Mouse (Mus musculus) neural tube, embryonic 13.5 days (tissue): ENCODE measurements at regions not wholly inside any gene's neighbourhood (a gene's known extent, or its start where the extent isn't known, plus 50 kb on each side); places are given as distances from the start of the nearest gene placed in this dataset.

Source experiments
- ATAC-seq: fragments of 200-750 bp; cut with Nextera tagmentation; 2 replicates; pipeline ENCODE4 v1.8.0; 2017; ENCODE audit warnings: low read depth, mild to moderate bottlenecking, moderate TSS enrichment, moderate library complexity
- H3K27ac ChIP-seq: fragments of 300-500 bp; sonication (generic); replicated peaks from 2 replicates; pipeline ENCODE4 v1.5.1; 2015; ENCODE audit warnings: moderate library complexity, mild to moderate bottlenecking, inconsistent platforms
- H3K27me3 ChIP-seq: fragments of 300-500 bp; sonication (generic); 2 replicates; pipeline ENCODE4 v1.6.1; 2015; ENCODE audit warnings: mild to moderate bottlenecking, inconsistent platforms
- H3K36me3 ChIP-seq: fragments of 300-500 bp; sonication (generic); 2 replicates; pipeline ENCODE4 v1.6.1; 2015; ENCODE audit warnings: mild to moderate bottlenecking, inconsistent platforms
- H3K4me1 ChIP-seq: fragments of 300-500 bp; sonication (generic); replicated peaks from 2 replicates; pipeline ENCODE4 v1.6.1; 2015; ENCODE audit warnings: inconsistent platforms
- H3K4me2 ChIP-seq: fragments of 300-500 bp; sonication (generic); 2 replicates; pipeline ENCODE4 v1.6.1; 2015; ENCODE audit warnings: inconsistent platforms, mild to moderate bottlenecking, moderate library complexity
- H3K4me3 ChIP-seq: fragments of 300-500 bp; sonication (generic); 2 replicates; pipeline ENCODE4 v1.5.1; 2015; ENCODE audit warnings: mild to moderate bottlenecking, inconsistent platforms
- H3K9ac ChIP-seq: fragments of 300-500 bp; sonication (generic); 2 replicates; pipeline ENCODE4 v1.6.1; 2015; ENCODE audit warnings: moderate library complexity, mild to moderate bottlenecking, inconsistent platforms
- H3K9me3 ChIP-seq: fragments of 300-500 bp; sonication (generic); 2 replicates; pipeline ENCODE4 v1.6.1; 2016; ENCODE audit warnings: inconsistent platforms
- WGBS: fragments of 180-500 bp; shearing (Covaris S2); methylation state at CpG from one replicate; pipeline ENCODE4 v1.1.7; 2015; 5-methylcytosine and 5-hydroxymethylcytosine counted together

DNA sequence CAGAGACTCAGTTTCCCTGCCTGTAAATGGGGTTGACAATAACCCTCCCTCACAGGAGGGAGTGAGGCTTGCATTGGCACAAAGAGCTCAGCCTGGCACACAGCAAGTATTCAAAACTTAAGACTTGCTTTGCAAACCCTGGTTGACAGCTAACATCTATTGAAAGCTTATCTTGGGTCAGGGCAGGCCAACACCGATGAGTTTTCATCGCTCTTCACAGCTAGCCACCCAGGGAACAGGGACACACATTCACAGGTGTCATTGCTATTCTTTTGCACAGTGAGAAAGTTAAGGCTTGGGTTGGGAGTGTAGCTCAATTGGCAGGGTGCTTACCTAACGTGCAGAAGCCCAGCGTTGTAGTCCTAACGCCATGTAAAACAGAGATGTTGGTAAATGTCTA is 86.5 kb upstream of the Ptpn1 start:
- Histone ChIP-seq H3K4me3 (no peak overlapping the region), H3K4me1 (peaks cover 11% of the 10 kb centered on the region; the same call in 1 of the 2 replicates), H3K9me3 (no peaks in the 10 kb centered on the region), H3K27me3 (no peaks in the 10 kb centered on the region), H3K4me2 (no peak overlapping the region), H3K27ac (no peak overlapping the region), H3K9ac (no peak overlapping the region), H3K36me3 (no peaks in the 10 kb centered on the region)
- no peak for ATAC-seq
- 91% methylated on average over 5 of the region's 5 CpGs for WGBS

GRCm38 (mm10) chr2:167844556-167844955 is 87.3 kb upstream of the Ptpn1 start:
- ATAC-seq, result no peak
- Histone ChIP-seq H3K27ac (no peak overlapping the region), H3K9ac (no peak overlapping the region), H3K4me1 (peaks cover 11% of the 10 kb centered on the region; the same call in 1 of the 2 replicates), H3K36me3 (no peaks in the 10 kb centered on the region), H3K9me3 (no peaks in the 10 kb centered on the region), H3K4me3 (no peak overlapping the region), H3K27me3 (no peaks in the 10 kb centered on the region), H3K4me2 (no peak overlapping the region)
- WGBS, result 84% methylated on average over 7 of the region's 7 CpGs

- no peak overlapping the region for H3K9ac ChIP-seq
- no peaks in the 10 kb centered on the region for H3K36me3 ChIP-seq
- no peak overlapping the region for H3K4me2 ChIP-seq
- H3K27ac ChIP-seq, result no peak overlapping the region
- no peak overlapping the region for H3K4me3 ChIP-seq
- ATAC-seq, result no peak
- WGBS, result 54% methylated on average over 5 of the region's 5 CpGs
- peaks cover 11% of the 10 kb centered on the region; the same call in 1 of the 2 replicates for H3K4me1 ChIP-seq
- H3K27me3 ChIP-seq, result no peaks in the 10 kb centered on the region
- no peaks in the 10 kb centered on the region for H3K9me3 ChIP-seq
Observed at GRCm38 (mm10) chr2:167843921-167844320, 87.9 kb upstream of the Ptpn1 start.

DNA sequence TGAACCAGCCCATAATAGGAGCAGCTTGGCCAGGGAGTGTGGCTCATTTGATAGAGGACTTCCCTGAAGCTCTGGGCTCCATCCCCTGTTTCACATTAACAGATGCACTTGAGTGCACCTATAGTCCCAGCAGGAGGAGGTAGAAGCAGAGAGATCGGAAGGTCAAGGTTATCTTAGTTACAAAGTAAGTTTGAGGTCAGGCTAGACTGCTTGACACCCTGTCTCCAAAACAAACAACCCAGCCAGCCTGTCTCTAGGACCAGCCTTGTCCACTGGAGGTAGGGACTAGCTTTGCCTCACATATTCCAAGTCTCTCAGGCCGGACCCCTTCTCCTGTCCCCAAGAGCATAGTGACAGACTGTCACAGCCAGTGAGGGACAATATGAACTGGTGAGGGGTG is 88.9 kb upstream of the Ptpn1 start:
- ATAC-seq, result no peak
- H3K9me3 ChIP-seq, result no peaks in the 10 kb centered on the region
- no peaks in the 10 kb centered on the region for H3K36me3 ChIP-seq
- no peak overlapping the region for H3K4me2 ChIP-seq
- no peaks in the 10 kb centered on the region for H3K27me3 ChIP-seq
- no peak overlapping the region for H3K9ac ChIP-seq
- peaks cover 11% of the 10 kb centered on the region; the same call in 1 of the 2 replicates for H3K4me1 ChIP-seq
- H3K27ac ChIP-seq, result no peak overlapping the region
- no peak overlapping the region for H3K4me3 ChIP-seq
- WGBS, result 87% methylated on average over 2 of the region's 2 CpGs

GRCm38 (mm10) chr2:167842473-167842872 is 89.4 kb upstream of the Ptpn1 start:
- no peak overlapping the region for H3K9ac ChIP-seq
- H3K4me1 ChIP-seq, result peaks cover 11% of the 10 kb centered on the region; the same call in 1 of the 2 replicates
- ATAC-seq, result no peak
- WGBS, result 80% methylated on average over 1 of the region's 1 CpGs
- no peak overlapping the region for H3K27ac ChIP-seq
- H3K9me3 ChIP-seq, result no peaks in the 10 kb centered on the region
- no peaks in the 10 kb centered on the region for H3K36me3 ChIP-seq
- H3K4me2 ChIP-seq, result no peak overlapping the region
- no peaks in the 10 kb centered on the region for H3K27me3 ChIP-seq
- no peak overlapping the region for H3K4me3 ChIP-seq

DNA sequence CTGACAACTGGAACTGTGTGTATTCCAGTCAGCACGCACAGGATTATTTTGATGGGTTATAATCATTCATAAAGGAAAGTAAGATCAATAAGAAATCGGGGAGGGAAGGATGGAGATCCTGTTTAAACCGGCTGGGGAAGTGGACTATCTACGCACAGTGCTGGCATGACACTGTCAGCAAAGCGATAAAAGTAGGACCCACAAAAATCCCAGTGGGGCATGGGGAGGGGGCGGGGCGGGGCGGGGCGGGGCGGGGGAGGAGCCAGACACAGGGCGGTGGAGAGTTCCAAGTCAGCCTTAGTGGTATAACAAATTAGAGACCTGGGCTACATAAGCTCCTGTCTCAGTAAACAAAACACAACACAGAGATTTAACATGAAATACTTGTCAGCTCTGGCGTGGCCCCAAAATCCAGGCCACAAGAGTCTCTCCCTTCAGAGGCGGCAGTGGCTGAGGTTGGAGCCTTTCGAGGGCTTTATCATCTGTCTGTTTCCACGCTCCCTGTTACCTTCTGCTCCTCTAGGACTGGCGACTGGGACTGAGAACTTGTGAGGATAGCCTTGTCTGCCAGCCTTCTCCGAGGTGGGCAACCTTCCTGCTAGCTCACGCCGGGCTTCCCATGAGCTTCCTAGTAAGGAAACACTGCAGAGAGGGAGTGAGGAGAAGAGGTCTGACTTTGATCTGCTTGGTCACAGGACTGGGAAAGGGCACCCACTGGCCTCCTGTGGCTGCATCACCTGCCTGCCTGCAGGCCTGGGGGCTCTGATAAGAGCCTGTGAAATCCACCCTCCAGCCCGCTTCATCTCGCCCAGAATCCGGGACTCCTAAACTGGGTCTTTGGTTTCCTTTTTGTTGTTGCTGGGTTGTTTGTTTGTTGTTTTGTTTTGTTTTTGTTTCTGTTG is 90.3 kb upstream of the Ptpn1 start:
- Histone ChIP-seq H3K4me3 (no peak overlapping the region), H3K9me3 (no peaks in the 10 kb centered on the region), H3K36me3 (no peaks in the 10 kb centered on the region), H3K9ac (no peak overlapping the region), H3K4me2 (no peak overlapping the region), H3K27ac (no peak overlapping the region), H3K27me3 (no peaks in the 10 kb centered on the region), H3K4me1 (peaks cover 11% of the 10 kb centered on the region; the same call in 1 of the 2 replicates)
- no peak for ATAC-seq
- 41% methylated on average over 22 of the region's 22 CpGs for WGBS

GRCm38 (mm10) chr2:167840344-167840743 is 91.5 kb upstream of the Ptpn1 start:
- no peak overlapping the region for H3K27ac ChIP-seq
- H3K4me3 ChIP-seq, result no peak overlapping the region
- H3K9me3 ChIP-seq, result no peaks in the 10 kb centered on the region
- H3K36me3 ChIP-seq, result no peaks in the 10 kb centered on the region
- H3K4me2 ChIP-seq, result no peak overlapping the region
- H3K9ac ChIP-seq, result no peak overlapping the region
- H3K27me3 ChIP-seq, result no peaks in the 10 kb centered on the region
- 86% methylated on average over 9 of the region's 9 CpGs for whole genome bisulfite sequencing
- ATAC-seq, result no peak
- H3K4me1 ChIP-seq, result peaks cover 11% of the 10 kb centered on the region; the same call in 1 of the 2 replicates

DNA sequence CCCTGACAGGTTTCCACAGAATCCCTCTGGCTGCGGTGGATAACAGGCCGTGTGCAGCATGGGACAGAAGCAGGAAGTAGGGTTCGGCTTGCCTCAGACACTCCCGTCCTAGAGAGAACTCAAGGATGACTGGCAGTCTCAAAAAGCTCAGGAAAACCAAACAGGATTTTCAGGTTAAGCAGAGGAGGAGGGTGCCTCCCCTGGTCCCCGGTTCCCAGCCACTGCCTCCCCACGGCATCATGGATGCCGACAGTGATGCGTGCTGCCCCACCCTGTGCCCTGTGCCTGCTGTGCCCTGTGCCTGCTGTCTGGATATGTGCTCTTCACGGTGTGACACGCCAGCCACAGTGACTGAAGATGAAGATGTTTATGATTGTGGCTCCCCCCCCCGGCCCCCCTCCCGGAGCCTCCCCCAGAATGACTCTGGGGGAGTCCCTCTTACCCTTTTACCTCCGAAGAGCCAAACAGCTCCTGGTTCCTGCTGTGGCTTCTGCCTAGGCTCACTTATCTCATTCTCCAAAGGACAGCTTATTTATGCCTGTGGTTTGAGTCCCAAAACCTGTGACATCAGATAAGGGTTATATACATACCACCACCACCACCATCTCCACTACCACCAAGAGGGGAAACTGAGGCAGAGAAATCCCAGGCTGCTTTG is 92.4 kb upstream of the Ptpn1 start:
- Histone ChIP-seq H3K9ac (no peak overlapping the region), H3K27ac (no peak overlapping the region), H3K9me3 (no peaks in the 10 kb centered on the region), H3K4me2 (no peak overlapping the region), H3K4me3 (no peak overlapping the region), H3K27me3 (no peaks in the 10 kb centered on the region), H3K36me3 (no peaks in the 10 kb centered on the region), H3K4me1 (peaks cover 16% of the 10 kb centered on the region; the same call in 1 of the 2 replicates)
- no peak for ATAC-seq
- WGBS, result 76% methylated on average over 13 of the region's 13 CpGs

GRCm38 (mm10) chr2:167837596-167837995 is 94.3 kb upstream of the Ptpn1 start:
- ATAC-seq, result no peak
- Histone ChIP-seq H3K9ac (no peak overlapping the region), H3K9me3 (no peaks in the 10 kb centered on the region), H3K27me3 (0 out of 2 replicates have a peak, but pooled peaks cover 4% of the 10 kb centered on the region), H3K4me3 (no peak overlapping the region), H3K4me2 (no peak overlapping the region), H3K36me3 (no peaks in the 10 kb centered on the region), H3K4me1 (peaks cover 27% of the 10 kb centered on the region), H3K27ac (no peak overlapping the region)
- WGBS, result 38% methylated on average over 4 of the region's 4 CpGs

DNA sequence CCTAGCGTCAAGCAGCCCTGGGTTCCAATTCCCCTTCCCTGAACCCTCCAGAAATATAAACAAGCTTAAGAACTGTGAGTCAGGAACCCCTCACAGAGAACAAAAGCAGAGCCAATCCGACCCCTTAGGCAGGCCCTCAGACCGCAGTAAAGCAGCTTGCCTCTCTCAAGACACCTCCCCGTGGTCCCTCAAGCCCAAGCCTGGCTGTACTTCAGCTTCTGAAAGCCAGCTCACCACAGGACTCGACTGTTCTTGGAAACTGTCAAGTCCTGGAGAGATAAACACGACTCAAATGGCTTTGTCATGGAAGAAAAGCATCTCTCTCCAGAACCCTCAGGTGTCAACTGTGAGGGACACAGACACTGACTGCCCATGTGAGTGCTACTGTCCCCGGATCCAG is 95.2 kb upstream of the Ptpn1 start:
- H3K27me3 ChIP-seq, result 0 out of 2 replicates have a peak, but pooled peaks cover 4% of the 10 kb centered on the region
- no peak overlapping the region for H3K4me3 ChIP-seq
- peaks cover 18% of the 10 kb centered on the region for H3K4me1 ChIP-seq
- H3K9me3 ChIP-seq, result no peaks in the 10 kb centered on the region
- H3K9ac ChIP-seq, result no peak overlapping the region
- H3K4me2 ChIP-seq, result no peak overlapping the region
- WGBS, result 47% methylated on average over 7 of the region's 7 CpGs
- H3K36me3 ChIP-seq, result no peaks in the 10 kb centered on the region
- no peak overlapping the region for H3K27ac ChIP-seq
- no peak for ATAC-seq

- Histone ChIP-seq H3K9me3 (no peaks in the 10 kb centered on the region), H3K27ac (no peak overlapping the region), H3K27me3 (0 out of 2 replicates have a peak, but pooled peaks cover 4% of the 10 kb centered on the region), H3K4me2 (no peak overlapping the region), H3K4me1 (peaks cover 16% of the 10 kb centered on the region), H3K9ac (0 out of 2 replicates have a peak overlapping the region, but pooled peaks have one; percentile 14), H3K36me3 (no peaks in the 10 kb centered on the region), H3K4me3 (no peak overlapping the region)
- ATAC-seq, result no peak
- 79% methylated on average over 8 of the region's 8 CpGs for WGBS
Observed at GRCm38 (mm10) chr2:167834605-167835004, 97.3 kb upstream of the Ptpn1 start.

GRCm38 (mm10) chr2:167833290-167833953 is 98.4 kb upstream of the Ptpn1 start:
- Histone ChIP-seq H3K4me1 (peaks cover 16% of the 10 kb centered on the region), H3K4me3 (no peak overlapping the region), H3K27ac (no peak overlapping the region), H3K9me3 (no peaks in the 10 kb centered on the region), H3K4me2 (no peak overlapping the region), H3K9ac (0 out of 2 replicates have a peak overlapping the region, but pooled peaks have one; percentile 14), H3K36me3 (no peaks in the 10 kb centered on the region), H3K27me3 (0 out of 2 replicates have a peak, but pooled peaks cover 4% of the 10 kb centered on the region)
- ATAC-seq, result no peak
- 22% methylated on average over 20 of the region's 20 CpGs for WGBS
